Mouse (Mus musculus): ENCODE measurements around the gene Atad3a.
"Not testable (repeated sequence)": the region's sequence is repeated elsewhere in the genome, so short reads cannot be mapped to it uniquely, and the experiment has no call there.

GRCm38 (mm10) chr4:155788833-155789232 lies 27.9 kb upstream of the Atad3a start:
- TF ChIP-seq CTCF (IDR thresholded peaks at IDR 0.05; ENCODE audit: control insufficient read depth, insufficient read depth, insufficient read length); MAX (IDR thresholded peaks at IDR 0.05); CEBPB (IDR thresholded peaks at IDR 0.05; ENCODE audit: low read depth): not testable (repeated sequence)

Data from C2C12 (cell line).